Mouse (Mus musculus) liver, embryonic 14.5 days (tissue): ENCODE measurements around the gene Vmn2r66.

Experiments used
- CTCF ChIP-seq: IDR thresholded peaks from 2 replicates; pipeline ENCODE4 v1.5.1; 2016; ENCODE audit warnings: antibody characterized with exemption, low read depth, control low read depth
- EP300 ChIP-seq: IDR thresholded peaks from 2 replicates; pipeline ENCODE4 v1.6.1; 2016; ENCODE audit warnings: antibody characterized with exemption, low read depth

GRCm38 (mm10) chr7:84964015-84964414, 48.1 kb downstream of the Vmn2r66 start, which contains the start of gene Vmn2r65:
- no peak for TF ChIP-seq CTCF
- TF ChIP-seq EP300, result no peak
